Mouse (Mus musculus) CD4-positive, CD25-positive, alpha-beta regulatory T cell, adult 4 months (primary cell): ENCODE measurements around the gene Rbm20. TPM values are rescaled to one million over a fixed set of nuclear protein-coding genes. Genes with fewer than 3 reads are reported as not detected.

Experiments used
- ATAC-seq: one replicate; pipeline ENCODE4 v1.8.0; 2017
- polyA plus RNA-seq, 2 experiments: library from polyadenylated mRNA; unstranded; fragments of 100-300 nt; shearing (Covaris generic); gene quantifications; one replicate each; pipeline ENCODE4 v1.2.1; 2017

Rbm20 gene
- polyA plus RNA-seq, 2 experiments from 2014 or later, result 0.17 to 0.32 TPM

DNA sequence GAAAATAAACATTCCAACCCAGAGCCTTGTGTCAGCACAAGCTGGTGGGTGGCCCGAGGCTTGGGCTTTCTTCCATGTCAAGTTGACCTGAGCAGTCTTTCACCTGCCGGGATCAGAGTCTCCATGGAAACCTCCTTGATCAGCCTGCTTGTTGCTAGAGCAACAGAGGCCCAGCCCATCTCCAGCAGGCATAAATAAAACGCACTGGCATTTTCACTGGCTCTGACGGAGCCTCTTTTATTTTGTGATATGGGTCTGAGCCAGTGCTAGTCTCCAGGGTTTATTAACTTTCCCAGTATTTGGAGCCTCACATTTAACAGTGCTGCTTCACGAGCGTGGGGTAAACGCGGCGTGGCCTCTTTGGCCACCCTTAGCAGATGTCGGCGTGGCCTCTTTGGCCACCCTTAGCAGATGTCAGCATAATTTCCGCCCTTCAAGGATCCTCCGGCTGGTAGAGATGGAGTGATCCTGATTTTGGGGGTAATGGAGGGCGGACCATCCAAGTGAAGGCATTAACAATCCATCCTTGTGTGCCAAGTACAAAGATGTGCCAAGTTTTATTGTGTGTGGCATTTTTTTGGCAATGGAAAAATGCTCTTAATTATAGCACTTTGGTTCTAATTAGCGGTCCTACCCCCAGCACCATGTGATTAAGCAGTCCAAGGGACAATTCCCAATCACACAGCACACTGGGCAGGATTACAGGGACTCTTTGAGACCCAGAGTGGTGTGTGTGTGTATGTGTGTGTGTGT is 175.8 kb downstream of the Rbm20 start:
- no peak for ATAC-seq

DNA sequence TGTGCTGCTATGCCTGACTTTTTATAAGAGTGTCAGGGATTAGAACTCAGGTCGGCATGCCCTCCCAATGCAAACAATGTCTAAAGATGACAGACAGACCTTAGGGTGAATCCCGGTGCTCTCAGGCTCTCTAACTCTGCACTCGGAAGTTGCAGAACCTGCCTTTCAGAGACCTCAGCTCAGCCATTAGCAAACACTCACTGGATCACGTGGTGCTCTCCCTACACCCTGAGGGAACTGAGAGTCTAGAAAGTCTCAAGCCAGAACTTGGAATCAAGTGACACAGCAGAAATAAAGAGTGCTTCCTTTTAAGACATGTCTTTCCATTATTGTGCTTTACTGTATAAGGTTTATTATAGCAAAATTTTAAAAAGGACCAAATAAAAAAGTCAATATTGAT is 177.9 kb downstream of the Rbm20 start:
- ATAC-seq, result no peak

- no peak for ATAC-seq
Observed at GRCm38 (mm10) chr19:53855781-53856180, 178.7 kb downstream of the Rbm20 start.

GRCm38 (mm10) chr19:53856794-53857193 is 179.7 kb downstream of the Rbm20 start:
- no peak for ATAC-seq

- no peak for ATAC-seq
Observed at GRCm38 (mm10) chr19:53857962-53858361, 180.9 kb downstream of the Rbm20 start.

GRCm38 (mm10) chr19:53859149-53859548 is 182.0 kb downstream of the Rbm20 start:
- ATAC-seq, result no peak

DNA sequence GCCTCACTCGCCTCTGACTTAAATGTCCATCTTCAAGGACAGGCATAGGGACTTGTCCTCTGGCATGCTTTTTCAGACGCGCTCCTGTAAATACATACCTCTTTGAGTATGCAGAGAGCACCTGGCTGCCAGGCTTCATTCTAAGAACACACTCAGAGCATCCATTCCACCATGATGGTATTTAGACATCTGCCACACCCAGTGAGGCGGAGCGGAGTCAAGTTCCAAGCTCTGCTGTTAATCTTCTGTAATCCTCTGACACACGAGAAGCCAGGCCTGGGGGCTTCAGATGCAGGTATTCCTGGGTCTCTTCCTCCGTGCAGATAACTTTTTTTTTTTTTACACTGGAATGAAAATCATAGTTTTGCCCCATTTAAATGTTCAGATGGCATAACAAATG is 182.5 kb downstream of the Rbm20 start:
- no peak for ATAC-seq

DNA sequence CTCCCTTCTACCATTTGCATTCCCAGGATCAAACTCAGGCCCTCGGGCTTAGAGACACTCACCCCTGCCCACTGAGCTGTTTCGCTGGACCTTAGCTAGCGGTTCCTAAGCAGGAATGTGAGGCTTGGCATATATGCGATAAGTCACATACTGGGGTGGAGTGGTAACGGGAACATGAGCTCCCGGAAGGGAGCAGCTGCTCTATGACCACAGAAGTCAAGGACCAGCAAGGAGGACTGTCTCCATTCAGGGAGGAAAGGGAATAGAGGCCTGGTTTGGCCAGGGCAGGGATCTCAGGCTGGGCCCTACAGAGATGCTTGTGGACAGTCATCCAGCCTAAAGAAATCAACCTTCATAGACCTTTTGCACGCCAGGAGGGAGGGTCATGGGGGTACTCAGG is 184.2 kb downstream of the Rbm20 start:
- no peak for ATAC-seq

DNA sequence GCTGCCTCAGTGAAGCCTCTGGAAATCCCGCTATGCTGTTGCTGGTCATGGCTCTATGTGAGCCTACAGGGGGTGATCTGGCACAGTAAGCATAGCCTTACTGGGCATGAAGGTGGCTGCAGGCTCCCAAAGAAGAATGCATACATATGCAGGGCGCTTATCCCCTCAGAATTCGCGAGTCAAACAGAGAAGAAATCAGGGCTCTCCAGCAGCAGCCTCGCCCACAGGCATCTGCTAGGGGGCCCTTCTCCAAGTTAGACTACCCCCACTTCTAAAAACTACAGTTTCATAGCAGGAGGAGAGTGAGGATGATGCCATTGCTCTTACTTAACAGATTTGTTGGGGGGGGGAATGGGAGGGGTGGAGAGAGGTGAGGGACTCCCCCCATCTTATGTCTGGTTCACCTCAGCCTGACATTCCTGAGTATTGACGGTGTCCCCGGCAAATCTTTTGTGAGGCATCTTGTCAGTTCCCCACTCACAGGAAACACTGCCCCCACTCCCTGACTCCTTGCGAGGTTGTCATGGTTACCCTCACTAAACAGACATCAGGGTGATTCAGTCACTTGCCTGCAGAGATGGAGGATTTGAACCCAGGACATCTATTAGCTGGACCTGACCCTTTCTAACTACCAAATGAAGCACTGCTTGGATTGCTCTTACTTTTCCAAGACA is 185.6 kb downstream of the Rbm20 start:
- ATAC-seq, result no peak

DNA sequence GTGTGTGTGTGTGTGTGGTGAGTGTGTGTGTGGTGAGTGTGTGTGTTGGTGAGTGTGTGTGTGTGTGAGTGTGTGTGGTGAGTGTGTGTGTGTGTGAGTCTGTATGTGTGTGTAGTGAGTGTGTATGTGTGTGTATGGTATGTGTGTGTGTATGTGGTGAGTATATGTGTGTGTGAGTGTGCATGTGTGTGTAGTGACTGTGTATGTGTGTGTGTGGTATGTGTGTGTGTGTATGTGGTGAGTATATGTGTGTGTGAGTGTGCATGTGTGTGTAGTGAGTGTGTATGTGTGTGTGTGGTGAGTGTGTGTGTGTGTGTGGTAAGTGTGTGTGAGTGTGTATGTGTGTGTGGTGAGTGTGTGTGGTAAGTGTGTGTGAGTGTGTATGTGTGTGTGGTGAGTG is 190.1 kb downstream of the Rbm20 start:
- ATAC-seq, result no peak

GRCm38 (mm10) chr19:53868125-53868524 is 191.0 kb downstream of the Rbm20 start:
- ATAC-seq, result no peak

- ATAC-seq, result no peak
Observed at GRCm38 (mm10) chr19:53868796-53869195, 191.7 kb downstream of the Rbm20 start.

GRCm38 (mm10) chr19:53869427-53870385 is 192.6 kb downstream of the Rbm20 start:
- peak; percentile 79 for ATAC-seq

DNA sequence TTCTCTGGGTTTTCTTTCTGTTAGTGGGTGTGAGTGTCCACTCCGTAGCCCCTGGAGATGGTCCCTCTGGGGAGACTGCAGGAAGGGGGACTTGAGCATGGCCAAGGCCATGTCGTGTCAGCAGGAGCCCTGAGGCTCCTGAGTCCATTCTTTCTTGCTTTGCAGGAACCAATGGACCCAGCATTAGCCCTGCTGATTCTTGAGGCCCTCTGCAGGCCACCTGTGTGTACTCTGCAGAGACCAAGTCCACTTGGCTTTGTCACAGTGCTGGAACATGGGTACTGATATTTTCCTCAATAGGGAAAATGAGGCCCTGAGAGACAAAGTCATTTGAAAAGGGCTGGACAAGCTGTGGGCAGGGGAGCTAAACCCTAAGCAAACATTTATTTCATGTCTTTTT is 193.5 kb downstream of the Rbm20 start:
- ATAC-seq, result no peak

DNA sequence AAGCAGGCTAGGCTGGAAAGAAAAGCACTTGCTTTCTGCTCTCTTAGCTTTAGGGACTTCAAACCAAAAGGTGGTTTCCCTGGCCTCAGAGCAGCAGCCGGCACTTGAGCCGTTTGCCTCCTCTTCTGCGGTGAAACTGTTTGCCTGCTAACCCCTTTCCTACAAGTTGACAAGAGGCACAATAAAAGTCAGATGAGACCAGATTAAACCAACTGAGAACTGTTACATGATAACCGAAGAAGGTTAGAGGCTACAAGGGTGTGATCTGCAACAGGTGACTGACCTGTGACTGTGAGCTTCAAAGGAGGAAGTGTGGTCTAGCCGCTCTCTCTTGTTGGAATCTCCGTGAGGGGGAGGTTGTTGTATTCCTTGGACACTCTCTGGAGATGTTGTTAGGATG is 194.4 kb downstream of the Rbm20 start:
- ATAC-seq, result peak; percentile 56

DNA sequence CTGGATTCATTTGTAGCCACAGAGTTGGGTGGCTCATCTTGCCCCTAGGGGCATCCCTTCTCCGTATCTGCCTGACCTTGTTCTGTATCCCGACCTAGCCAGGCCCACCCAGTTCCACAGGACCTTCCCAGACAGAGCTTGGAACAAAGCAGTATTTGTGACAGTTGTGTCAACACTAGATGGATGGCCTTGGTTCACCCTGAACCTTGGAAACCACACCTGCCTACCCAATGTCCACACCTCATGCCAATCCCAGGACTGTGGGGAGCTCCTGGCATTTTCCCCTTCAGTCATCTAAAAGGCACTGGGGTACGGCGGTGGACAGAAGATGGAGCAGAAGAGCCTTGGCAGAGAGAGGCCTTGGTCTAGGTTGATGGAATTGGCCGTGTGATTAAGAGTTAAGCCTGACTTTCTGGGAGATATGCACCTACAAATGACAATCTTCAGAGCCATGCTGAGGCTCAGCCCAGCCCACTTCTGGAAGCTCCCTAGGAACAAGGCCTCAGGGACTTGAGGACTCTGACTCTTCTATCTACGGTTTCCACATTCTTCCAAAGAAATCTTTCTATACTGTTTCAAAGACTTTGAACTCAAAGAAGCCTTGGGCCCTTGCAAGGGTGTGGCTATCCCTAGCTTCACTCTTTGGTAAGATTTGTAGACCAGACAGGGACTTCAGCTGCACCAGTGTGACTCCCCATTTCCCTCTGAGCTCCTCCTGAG is 196.0 kb downstream of the Rbm20 start:
- ATAC-seq, result no peak

DNA sequence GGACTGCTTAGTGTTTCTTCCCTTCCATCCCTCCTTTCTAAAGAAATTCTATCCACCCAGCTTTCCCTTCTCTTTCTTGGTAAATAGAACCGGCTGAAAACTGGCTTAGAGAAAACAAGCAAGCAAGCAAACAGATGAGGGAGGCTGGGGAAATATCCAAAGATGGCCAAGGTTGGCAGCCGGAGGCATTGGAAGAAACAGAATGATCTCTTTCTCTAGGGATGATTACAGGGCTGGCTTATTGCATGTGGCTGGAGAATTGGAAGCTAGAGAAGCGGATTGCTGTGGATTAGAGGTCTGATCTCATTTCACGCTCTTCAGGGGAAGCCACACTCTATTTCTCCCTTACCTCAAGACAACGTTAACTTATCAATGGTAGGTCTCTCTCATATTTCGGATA is 198.1 kb downstream of the Rbm20 start:
- no peak for ATAC-seq

GRCm38 (mm10) chr19:53877779-53878178 is 200.7 kb downstream of the Rbm20 start:
- ATAC-seq, result no peak

DNA sequence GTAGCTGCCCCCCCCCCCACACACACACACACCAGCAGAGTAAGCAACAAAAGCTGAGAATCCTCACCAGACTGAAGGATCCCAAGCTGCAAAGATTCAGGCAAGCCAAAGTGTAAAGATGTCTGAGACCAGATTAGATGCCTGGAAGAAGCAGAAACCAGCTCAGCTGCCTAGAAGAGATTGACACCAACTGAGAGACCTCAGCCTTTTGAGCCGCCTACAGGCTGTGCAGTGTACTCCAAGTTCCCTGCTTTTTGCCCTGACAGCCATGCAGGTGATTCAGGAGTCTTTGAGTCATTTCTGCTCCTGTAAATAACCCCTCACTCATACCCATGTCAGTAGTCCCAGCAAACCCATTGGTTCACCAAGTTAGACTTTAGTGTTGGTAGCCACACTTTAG is 203.4 kb downstream of the Rbm20 start:
- no peak for ATAC-seq

DNA sequence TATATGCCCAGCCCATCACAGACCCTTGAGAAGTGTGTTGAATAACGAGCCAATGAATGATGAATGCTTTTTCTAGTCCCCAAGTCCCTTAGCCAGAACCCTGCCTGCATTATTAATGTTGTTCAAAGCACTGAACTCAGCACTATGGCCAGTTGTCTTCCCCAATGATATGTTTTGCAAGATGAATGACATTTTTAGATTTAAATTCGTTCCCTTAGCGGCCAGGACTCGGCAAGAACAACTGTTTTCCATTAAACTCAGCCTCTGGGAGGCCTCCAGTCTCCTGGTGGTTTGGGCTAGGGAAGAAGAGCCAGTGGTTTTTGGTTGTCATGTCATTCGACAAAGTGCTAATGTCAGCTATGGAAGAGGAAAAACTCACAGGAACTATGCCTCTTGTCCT is 204.7 kb downstream of the Rbm20 start:
- no peak for ATAC-seq

GRCm38 (mm10) chr19:53885450-53885849 is 208.3 kb downstream of the Rbm20 start:
- ATAC-seq, result no peak

GRCm38 (mm10) chr19:53886576-53887370 is 209.7 kb downstream of the Rbm20 start:
- ATAC-seq, result no peak
